Mouse (Mus musculus) megakaryocyte, embryonic 14.5 days (primary cell): ENCODE data around the gene Cntn4. TPM values are rescaled to one million over a fixed set of nuclear protein-coding genes. Genes with fewer than 3 reads are reported as not detected.
"Not testable (repeated sequence)": the region's sequence is repeated elsewhere in the genome, so short reads cannot be mapped to it uniquely, and the experiment has no call there.

ENCODE experiments used
- H3K27me3 ChIP-seq: replicated peaks from 2 replicates; pipeline ENCODE3; 2012; ENCODE audit warnings: inconsistent platforms
- H3K36me3 ChIP-seq: replicated peaks from 2 replicates; pipeline ENCODE3; 2012; ENCODE audit warnings: low read length, inconsistent platforms, mixed read lengths
- H3K4me1 ChIP-seq: 2 replicates; pipeline ENCODE4 v1.6.1; 2012; ENCODE audit warnings: inconsistent platforms
- H3K4me3 ChIP-seq: replicated peaks from 2 replicates; pipeline ENCODE3; 2012; ENCODE audit warnings: moderate library complexity, mild to moderate bottlenecking, inconsistent platforms
- H3K9me3 ChIP-seq: 2 replicates; pipeline ENCODE4 v1.6.1; 2012; ENCODE audit warnings: inconsistent platforms
- FLI1 ChIP-seq: IDR thresholded peaks from 2 replicates; pipeline ENCODE4 v1.6.1; 2012; ENCODE audit warnings: low read length, inconsistent platforms, mixed read lengths
- GATA1 ChIP-seq: IDR thresholded peaks from 3 replicates; pipeline ENCODE4 v1.6.1; 2012; ENCODE audit warnings: mixed read lengths, low read length, inconsistent platforms, borderline replicate concordance
- polyA plus RNA-seq: library from polyadenylated mRNA; stranded (reverse); fragments of >175 nt; gene quantifications from 2 replicates; pipeline ENCODE4 v1.2.3, GENCODE M21; 2012; ENCODE audit warnings: low replicate concordance; ENCODE audit not compliant: insufficient read depth

Gene Cntn4
- polyA plus RNA-seq, 1 experiment: not detected

- Histone ChIP-seq H3K4me1 (no peaks in the 10 kb centered on the region), H3K9me3 (peaks cover 3% of the 10 kb centered on the region; the same call in 1 of the 2 replicates), H3K27me3 (no peaks in the 10 kb centered on the region), H3K4me3 (no peak overlapping the region), H3K36me3 (no peaks in the 10 kb centered on the region)
- TF ChIP-seq GATA1: no peak
- TF ChIP-seq FLI1: no peak
Observed at GRCm38 (mm10) chr6:106350072-106350471, 672.6 kb downstream of the Cntn4 start.

GRCm38 (mm10) chr6:106351389-106351788, 673.9 kb downstream of the Cntn4 start:
- no peaks in the 10 kb centered on the region for H3K27me3 ChIP-seq
- no peaks in the 10 kb centered on the region for H3K36me3 ChIP-seq
- no peak overlapping the region for H3K4me3 ChIP-seq
- H3K9me3 ChIP-seq: peaks cover 3% of the 10 kb centered on the region; the same call in 1 of the 2 replicates
- TF ChIP-seq GATA1 (no peak), FLI1 (no peak)
- no peaks in the 10 kb centered on the region for H3K4me1 ChIP-seq

GRCm38 (mm10) chr6:106358801-106359200, 681.3 kb downstream of the Cntn4 start:
- H3K4me3 ChIP-seq, H3K36me3 ChIP-seq, H3K4me1 ChIP-seq, H3K27me3 ChIP-seq, H3K9me3 ChIP-seq: not testable (repeated sequence)

GRCm38 (mm10) chr6:106381288-106382025, 704.0 kb downstream of the Cntn4 start:
- no peaks in the 10 kb centered on the region for H3K4me1 ChIP-seq
- H3K9me3 ChIP-seq: no peaks in the 10 kb centered on the region
- no peak for TF ChIP-seq FLI1
- no peak for TF ChIP-seq GATA1
- no peaks in the 10 kb centered on the region for H3K27me3 ChIP-seq
- no peaks in the 10 kb centered on the region for H3K36me3 ChIP-seq
- H3K4me3 ChIP-seq: no peak overlapping the region

- Histone ChIP-seq H3K4me3 (no peak overlapping the region), H3K9me3 (no peaks in the 10 kb centered on the region), H3K4me1 (no peaks in the 10 kb centered on the region), H3K36me3 (no peaks in the 10 kb centered on the region), H3K27me3 (no peaks in the 10 kb centered on the region)
- TF ChIP-seq FLI1: no peak
- TF ChIP-seq GATA1: no peak
Observed at GRCm38 (mm10) chr6:106387833-106388406, 710.5 kb downstream of the Cntn4 start.

- 0 out of 2 replicates have a peak, but pooled peaks cover 2% of the 10 kb centered on the region for H3K9me3 ChIP-seq
- no peaks in the 10 kb centered on the region for H3K27me3 ChIP-seq
- TF ChIP-seq GATA1 (no peak), FLI1 (no peak)
- no peaks in the 10 kb centered on the region for H3K4me1 ChIP-seq
- no peak overlapping the region for H3K4me3 ChIP-seq
- no peaks in the 10 kb centered on the region for H3K36me3 ChIP-seq
Observed at GRCm38 (mm10) chr6:106408014-106408413, 730.6 kb downstream of the Cntn4 start.

GRCm38 (mm10) chr6:106408634-106409033, 731.2 kb downstream of the Cntn4 start:
- no peaks in the 10 kb centered on the region for H3K27me3 ChIP-seq
- H3K4me1 ChIP-seq: no peaks in the 10 kb centered on the region
- 0 out of 2 replicates have a peak, but pooled peaks cover 2% of the 10 kb centered on the region for H3K9me3 ChIP-seq
- TF ChIP-seq GATA1: no peak
- no peak for TF ChIP-seq FLI1
- H3K36me3 ChIP-seq: no peaks in the 10 kb centered on the region
- H3K4me3 ChIP-seq: no peak overlapping the region

GRCm38 (mm10) chr6:106422947-106423346, 745.5 kb downstream of the Cntn4 start:
- no peaks in the 10 kb centered on the region for H3K4me1 ChIP-seq
- TF ChIP-seq GATA1 (no peak), FLI1 (no peak)
- no peaks in the 10 kb centered on the region for H3K27me3 ChIP-seq
- no peak overlapping the region for H3K4me3 ChIP-seq
- H3K9me3 ChIP-seq: no peaks in the 10 kb centered on the region
- no peaks in the 10 kb centered on the region for H3K36me3 ChIP-seq

GRCm38 (mm10) chr6:106423471-106423870, 746.0 kb downstream of the Cntn4 start:
- Histone ChIP-seq H3K9me3 (no peaks in the 10 kb centered on the region), H3K4me1 (no peaks in the 10 kb centered on the region), H3K4me3 (no peak overlapping the region), H3K36me3 (no peaks in the 10 kb centered on the region), H3K27me3 (no peaks in the 10 kb centered on the region)
- no peak for TF ChIP-seq GATA1
- TF ChIP-seq FLI1: no peak

GRCm38 (mm10) chr6:106426615-106427014, 749.2 kb downstream of the Cntn4 start:
- no peaks in the 10 kb centered on the region for H3K36me3 ChIP-seq
- no peaks in the 10 kb centered on the region for H3K27me3 ChIP-seq
- no peak overlapping the region for H3K4me3 ChIP-seq
- H3K9me3 ChIP-seq: no peaks in the 10 kb centered on the region
- TF ChIP-seq GATA1: no peak
- TF ChIP-seq FLI1: no peak
- no peaks in the 10 kb centered on the region for H3K4me1 ChIP-seq
